Mouse (Mus musculus) midbrain, embryonic 10.5 days (tissue): ENCODE data around the gene Acoxl. TPM values are rescaled to one million over a fixed set of nuclear protein-coding genes. Genes with fewer than 3 reads are reported as not detected.

ENCODE experiments used
- DNase-seq: peaks from one replicate; pipeline ENCODE4 v3.0.0-alpha.2; 2017; ENCODE audit warnings: low spot score
- H3K27ac ChIP-seq: fragments of 300-500 bp; sonication (generic); replicated peaks from 2 replicates; pipeline ENCODE4 v1.5.1; 2016; ENCODE audit warnings: mild to moderate bottlenecking
- H3K27me3 ChIP-seq: fragments of 300-500 bp; sonication (generic); 2 replicates; pipeline ENCODE4 v1.6.1; 2016; ENCODE audit warnings: low read depth, mild to moderate bottlenecking; ENCODE audit not compliant: poor library complexity, severe bottlenecking
- H3K36me3 ChIP-seq: fragments of 300-500 bp; sonication (generic); 2 replicates; pipeline ENCODE4 v1.6.1; 2016; ENCODE audit warnings: mild to moderate bottlenecking, moderate library complexity
- H3K4me1 ChIP-seq: fragments of 300-500 bp; sonication (generic); 2 replicates; pipeline ENCODE4 v1.6.1; 2016
- H3K4me3 ChIP-seq: fragments of 300-500 bp; sonication (generic); 2 replicates; pipeline ENCODE4 v1.5.1; 2016; ENCODE audit warnings: mild to moderate bottlenecking, moderate library complexity
- H3K9me3 ChIP-seq: fragments of 300-500 bp; sonication (generic); replicated peaks from 2 replicates; pipeline ENCODE4 v1.6.1; 2016; ENCODE audit warnings: mild to moderate bottlenecking
- WGBS: fragments of 180-500 bp; shearing (Covaris S2); methylation state at CpG from one replicate; pipeline ENCODE4 v1.1.7; 2016; 5-methylcytosine and 5-hydroxymethylcytosine counted together
- polyA plus RNA-seq: library from polyadenylated mRNA; unstranded; fragments of >200 nt; fragmentation: Nextera tagmentation; extraction: Ambion mirVana; gene quantifications from 2 replicates; pipeline ENCODE4 v1.2.1, GENCODE M21; 2016

The Acoxl gene
- polyA plus RNA-seq, 1 experiment from 2014 or later: 0.05 TPM

DNA sequence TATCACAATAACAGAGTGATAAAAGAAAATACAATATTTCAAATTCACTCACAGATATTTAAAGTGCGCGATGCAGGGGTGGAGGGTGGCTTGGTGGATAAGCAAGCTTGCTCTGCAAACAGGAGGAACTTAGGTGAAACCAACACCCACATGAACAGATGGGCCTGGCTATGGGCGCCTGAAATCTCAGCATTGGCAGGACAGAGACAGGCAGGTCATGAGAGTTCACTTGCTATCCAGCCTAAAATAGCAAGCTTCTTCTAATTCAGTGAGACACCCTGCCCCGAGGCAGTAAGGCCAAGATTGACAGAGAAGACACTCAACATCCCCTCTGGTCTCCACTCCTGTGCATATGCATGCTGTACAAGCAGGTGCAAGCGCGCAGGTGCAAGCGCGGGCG, 263.4 kb downstream of the Acoxl start:
- H3K27ac ChIP-seq: no peak overlapping the region
- no peaks in the 10 kb centered on the region for H3K9me3 ChIP-seq
- peaks cover 10% of the 10 kb centered on the region for H3K4me1 ChIP-seq
- no peak for DNase-seq
- H3K27me3 ChIP-seq: no peaks in the 10 kb centered on the region
- WGBS: 91% methylated on average over 9 of the region's 9 CpGs
- H3K4me3 ChIP-seq: no peak overlapping the region
- H3K36me3 ChIP-seq: no peaks in the 10 kb centered on the region

DNA sequence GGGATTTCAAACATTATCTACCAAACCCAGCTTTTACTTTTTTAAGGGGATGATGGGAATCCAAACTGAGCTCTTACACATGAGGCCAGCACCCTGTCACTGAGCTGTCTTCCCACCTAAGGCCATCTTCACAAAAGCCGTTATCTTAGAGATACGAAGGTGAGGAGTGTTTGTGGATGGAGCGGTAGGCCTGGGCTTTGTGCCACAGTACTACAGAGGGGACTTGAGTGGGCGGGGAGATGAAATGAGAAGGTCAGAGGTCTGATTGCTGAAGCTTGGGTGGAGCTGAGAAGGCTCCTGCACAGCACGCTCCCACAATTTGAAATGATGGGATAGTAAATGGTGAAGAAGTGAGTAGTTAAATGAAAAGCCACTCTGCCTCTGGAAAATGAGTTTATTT, 266.1 kb downstream of the Acoxl start:
- 73% methylated on average over 5 of the region's 5 CpGs for WGBS
- Histone ChIP-seq H3K4me1 (peaks cover 10% of the 10 kb centered on the region), H3K27ac (no peak overlapping the region), H3K9me3 (no peaks in the 10 kb centered on the region), H3K36me3 (no peaks in the 10 kb centered on the region), H3K27me3 (no peaks in the 10 kb centered on the region), H3K4me3 (no peak overlapping the region)
- DNase-seq: no peak

DNA sequence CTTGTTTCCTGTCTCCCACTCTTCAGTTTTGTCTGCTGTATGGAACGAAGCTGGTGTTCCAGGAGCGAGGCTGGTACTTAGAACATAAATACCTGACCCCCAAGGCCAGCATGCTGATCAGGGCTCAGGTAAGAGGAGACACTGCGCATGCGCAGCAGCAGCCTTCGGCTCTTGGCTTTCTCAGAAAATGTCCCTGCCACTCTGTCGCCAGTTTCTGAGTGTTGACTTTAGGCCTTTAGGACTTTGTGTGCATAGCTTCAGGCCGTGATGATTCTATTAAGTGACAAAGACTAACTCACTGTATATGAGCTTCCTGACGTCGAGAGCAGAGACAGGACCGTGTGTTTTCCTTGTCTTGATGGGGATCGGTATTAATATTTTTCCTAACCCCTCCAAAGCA, 267.0 kb downstream of the Acoxl start:
- WGBS: 87% methylated on average over 11 of the region's 11 CpGs
- H3K4me3 ChIP-seq: no peak overlapping the region
- no peaks in the 10 kb centered on the region for H3K36me3 ChIP-seq
- H3K27me3 ChIP-seq: no peaks in the 10 kb centered on the region
- no peak for DNase-seq
- peaks cover 10% of the 10 kb centered on the region for H3K4me1 ChIP-seq
- no peak overlapping the region for H3K27ac ChIP-seq
- H3K9me3 ChIP-seq: no peaks in the 10 kb centered on the region

DNA sequence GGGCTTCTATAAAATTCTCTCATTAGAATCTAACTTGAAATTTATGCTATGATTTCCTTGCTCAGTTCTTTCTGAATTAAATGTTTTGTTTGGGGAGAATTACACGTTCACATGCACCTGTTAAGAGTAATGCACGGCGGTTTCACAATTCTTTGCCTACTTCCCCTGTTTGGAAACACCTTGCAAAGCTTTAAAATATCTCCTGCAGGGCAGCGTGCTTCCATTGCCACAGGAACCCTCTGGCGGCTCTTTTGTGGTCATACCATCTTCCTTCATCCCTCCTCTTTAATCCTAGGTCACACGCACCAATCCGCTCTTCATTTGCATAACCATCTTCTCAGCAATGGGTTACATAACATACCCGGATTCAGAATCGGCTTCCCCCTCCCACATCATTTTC, 272.9 kb downstream of the Acoxl start:
- H3K4me3 ChIP-seq: no peak overlapping the region
- no peaks in the 10 kb centered on the region for H3K27me3 ChIP-seq
- no peak overlapping the region for H3K27ac ChIP-seq
- no peaks in the 10 kb centered on the region for H3K9me3 ChIP-seq
- peaks cover 5% of the 10 kb centered on the region for H3K4me1 ChIP-seq
- H3K36me3 ChIP-seq: no peaks in the 10 kb centered on the region
- 77% methylated on average over 9 of the region's 9 CpGs for WGBS
- no peak for DNase-seq

DNA sequence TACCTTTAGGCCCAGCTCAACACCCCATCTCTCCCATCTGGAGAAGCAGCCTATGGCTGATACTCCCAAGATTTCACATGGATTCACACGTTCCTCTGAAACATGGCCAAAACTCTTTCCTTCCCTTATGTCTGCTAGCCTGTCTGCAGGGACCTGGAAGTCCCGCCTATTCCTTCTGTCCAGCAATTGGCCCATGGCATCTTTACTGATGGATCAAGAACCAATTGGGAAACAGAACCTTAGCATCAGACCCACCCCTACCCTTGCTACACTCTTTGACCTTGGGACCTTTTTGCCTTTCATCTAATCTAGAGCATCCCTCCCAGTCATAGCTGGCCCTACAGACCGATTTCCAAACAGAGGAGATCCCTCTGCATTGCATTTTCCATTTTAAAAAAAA, 275.9 kb downstream of the Acoxl start:
- Histone ChIP-seq H3K36me3 (no peaks in the 10 kb centered on the region), H3K4me1 (peaks cover 5% of the 10 kb centered on the region), H3K27me3 (no peaks in the 10 kb centered on the region), H3K4me3 (no peak overlapping the region), H3K9me3 (no peaks in the 10 kb centered on the region), H3K27ac (no peak overlapping the region)
- DNase-seq: no peak
- WGBS: 79% methylated on average over 3 of the region's 3 CpGs

DNA sequence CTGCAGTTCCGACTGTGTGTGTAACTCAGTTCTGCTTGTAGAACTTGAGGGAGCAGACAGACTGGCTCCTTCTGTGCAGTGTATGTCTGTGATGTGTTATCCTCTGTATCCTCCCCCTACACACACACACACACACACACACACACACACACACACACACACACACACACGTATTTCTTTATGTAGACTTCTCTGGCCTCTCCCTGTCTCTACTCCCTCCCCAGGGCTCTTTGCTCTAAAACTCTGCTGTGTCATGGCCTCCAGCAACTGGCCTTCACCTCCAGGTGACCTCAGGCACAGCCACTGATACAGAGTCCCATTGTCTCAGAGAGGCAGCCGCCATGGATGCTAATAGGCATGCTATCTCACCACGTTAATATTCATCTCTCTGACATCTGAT, 276.9 kb downstream of the Acoxl start:
- no peak overlapping the region for H3K4me3 ChIP-seq
- no peak overlapping the region for H3K27ac ChIP-seq
- peaks cover 6% of the 10 kb centered on the region; the same call in 1 of the 2 replicates for H3K27me3 ChIP-seq
- no peaks in the 10 kb centered on the region for H3K9me3 ChIP-seq
- no peaks in the 10 kb centered on the region for H3K36me3 ChIP-seq
- peaks cover 5% of the 10 kb centered on the region for H3K4me1 ChIP-seq
- no peak for DNase-seq
- WGBS: 53% methylated on average over 4 of the region's 4 CpGs

DNA sequence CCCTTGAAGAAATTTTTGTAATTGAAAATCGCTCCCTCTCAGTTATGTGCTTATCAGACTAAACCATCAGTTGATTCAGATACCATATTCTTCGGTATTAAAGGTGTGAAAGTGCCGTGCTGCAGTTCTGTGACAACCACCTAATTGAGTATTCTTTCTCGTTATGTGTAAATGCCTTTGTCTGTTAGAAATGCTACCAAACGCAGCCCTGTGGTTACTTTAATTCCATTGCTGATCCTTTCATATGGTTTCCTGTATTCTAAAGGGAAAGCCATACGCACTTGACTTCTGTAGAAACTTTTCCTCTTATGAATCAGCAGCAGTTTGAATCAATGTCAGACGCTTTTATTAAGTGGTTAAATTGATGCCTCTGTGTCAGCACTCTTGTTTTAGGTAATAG, 278.9 kb downstream of the Acoxl start:
- Histone ChIP-seq H3K9me3 (no peaks in the 10 kb centered on the region), H3K36me3 (no peaks in the 10 kb centered on the region), H3K4me3 (no peak overlapping the region), H3K4me1 (peaks cover 10% of the 10 kb centered on the region), H3K27me3 (peaks cover 26% of the 10 kb centered on the region), H3K27ac (no peak overlapping the region)
- whole genome bisulfite sequencing: 84% methylated on average over 7 of the region's 7 CpGs
- no peak for DNase-seq

DNA sequence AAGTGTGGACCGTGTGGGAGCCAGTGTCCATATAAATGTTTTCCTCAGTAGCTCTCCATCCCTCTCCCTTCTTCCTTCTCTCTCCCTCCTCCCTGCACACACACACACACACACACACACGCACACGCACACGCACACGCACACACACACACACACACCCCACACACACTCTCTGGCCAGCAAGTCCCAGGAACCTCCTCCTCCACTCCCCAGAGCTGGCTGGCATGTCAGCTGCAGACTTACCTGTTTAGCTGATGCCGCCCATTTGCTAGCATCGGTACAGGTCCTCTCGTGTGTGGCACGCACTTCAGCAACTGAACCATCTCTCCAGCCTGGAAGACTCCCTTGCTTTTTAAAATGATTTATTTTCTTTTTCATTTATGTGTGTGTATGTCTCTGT, 280.3 kb downstream of the Acoxl start:
- 89% methylated on average over 9 of the region's 9 CpGs for WGBS

DNA sequence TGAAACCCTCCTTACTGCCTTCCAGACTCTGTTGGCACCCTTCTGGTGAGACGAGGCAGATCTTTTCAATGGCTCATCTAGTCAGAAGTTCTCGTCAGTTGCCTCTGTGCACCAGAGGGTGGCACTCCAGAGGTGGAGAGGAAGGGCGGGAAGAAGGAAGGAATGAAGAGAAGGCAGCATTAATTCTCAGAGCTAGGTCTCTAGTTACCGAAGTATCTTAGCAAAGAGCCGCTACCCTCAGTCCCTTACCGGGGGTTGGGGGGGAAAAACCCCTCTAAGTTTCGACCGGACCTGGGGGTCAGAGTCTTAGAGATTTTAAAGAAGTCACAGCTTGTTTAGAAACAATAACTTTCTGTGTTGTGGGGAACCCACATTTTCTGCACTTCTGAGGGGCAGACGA, 283.8 kb downstream of the Acoxl start:
- 2% methylated on average over 9 of the region's 9 CpGs for WGBS
- Histone ChIP-seq H3K4me1 (peaks cover 47% of the 10 kb centered on the region), H3K4me3 (peak overlapping the region; percentile 67), H3K36me3 (no peaks in the 10 kb centered on the region), H3K9me3 (no peaks in the 10 kb centered on the region), H3K27ac (peak overlapping the region; percentile 25; the same call in 1 of the 2 replicates), H3K27me3 (peaks cover 52% of the 10 kb centered on the region)
- DNase-seq: peak; percentile 69

More for the DNA sequence above, 280.3 kb downstream of the Acoxl start:
- peaks cover 40% of the 10 kb centered on the region for H3K27me3 ChIP-seq
- H3K4me1 ChIP-seq: peaks cover 24% of the 10 kb centered on the region
- no peaks in the 10 kb centered on the region for H3K9me3 ChIP-seq
- no peak overlapping the region for H3K27ac ChIP-seq
- H3K36me3 ChIP-seq: no peaks in the 10 kb centered on the region
- DNase-seq: no peak
- H3K4me3 ChIP-seq: no peak overlapping the region

DNA sequence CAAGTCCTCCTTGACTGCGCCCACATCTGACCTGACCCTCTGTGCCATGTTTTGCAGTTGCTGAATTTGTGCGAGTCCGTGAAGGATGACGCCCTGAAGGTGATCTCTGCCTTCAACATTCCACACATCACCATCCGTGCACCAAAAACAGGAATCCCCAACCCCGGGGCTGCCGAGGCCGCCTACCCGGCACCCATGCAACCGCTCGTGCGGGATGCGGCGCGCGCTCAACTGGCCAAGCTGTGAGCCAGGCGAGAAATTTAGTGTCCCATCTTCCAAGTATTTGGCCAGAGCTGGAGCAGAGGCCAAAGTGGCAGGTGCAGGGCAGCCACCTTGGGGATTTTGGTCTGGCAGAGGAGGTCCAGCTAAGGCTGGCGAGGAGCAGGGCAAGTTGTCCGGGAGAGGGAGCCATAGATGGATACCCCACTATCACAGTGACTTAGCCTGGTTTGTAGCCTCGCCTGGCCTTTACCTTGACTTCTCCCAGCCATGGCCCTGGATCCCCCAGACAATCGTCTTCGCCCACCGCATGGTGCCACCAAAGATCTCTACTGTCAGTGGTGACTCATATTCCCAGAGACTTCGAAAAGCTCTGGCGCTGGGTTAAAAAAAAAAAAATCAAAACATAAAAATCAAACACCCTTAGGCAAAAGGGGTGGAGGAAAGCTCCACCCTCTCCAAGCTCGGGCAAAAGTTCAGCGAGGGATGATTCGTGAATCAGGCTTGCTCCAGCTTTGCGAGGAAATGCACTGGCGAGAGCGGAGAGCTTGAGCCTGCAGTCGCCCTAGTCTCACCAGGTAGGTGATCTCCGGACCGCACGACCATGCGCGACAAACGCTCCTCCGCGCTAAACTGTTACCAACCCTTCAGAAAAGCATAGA, 284.5 kb downstream of the Acoxl start:
- DNase-seq: peak; percentile 41
- 2% methylated on average over 40 of the region's 40 CpGs for whole genome bisulfite sequencing
- Histone ChIP-seq H3K9me3 (no peaks in the 10 kb centered on the region), H3K4me3 (peak overlapping the region; percentile 67), H3K27me3 (peaks cover 52% of the 10 kb centered on the region), H3K27ac (peak overlapping the region; percentile 25; the same call in 1 of the 2 replicates), H3K4me1 (peaks cover 49% of the 10 kb centered on the region), H3K36me3 (no peaks in the 10 kb centered on the region)

DNA sequence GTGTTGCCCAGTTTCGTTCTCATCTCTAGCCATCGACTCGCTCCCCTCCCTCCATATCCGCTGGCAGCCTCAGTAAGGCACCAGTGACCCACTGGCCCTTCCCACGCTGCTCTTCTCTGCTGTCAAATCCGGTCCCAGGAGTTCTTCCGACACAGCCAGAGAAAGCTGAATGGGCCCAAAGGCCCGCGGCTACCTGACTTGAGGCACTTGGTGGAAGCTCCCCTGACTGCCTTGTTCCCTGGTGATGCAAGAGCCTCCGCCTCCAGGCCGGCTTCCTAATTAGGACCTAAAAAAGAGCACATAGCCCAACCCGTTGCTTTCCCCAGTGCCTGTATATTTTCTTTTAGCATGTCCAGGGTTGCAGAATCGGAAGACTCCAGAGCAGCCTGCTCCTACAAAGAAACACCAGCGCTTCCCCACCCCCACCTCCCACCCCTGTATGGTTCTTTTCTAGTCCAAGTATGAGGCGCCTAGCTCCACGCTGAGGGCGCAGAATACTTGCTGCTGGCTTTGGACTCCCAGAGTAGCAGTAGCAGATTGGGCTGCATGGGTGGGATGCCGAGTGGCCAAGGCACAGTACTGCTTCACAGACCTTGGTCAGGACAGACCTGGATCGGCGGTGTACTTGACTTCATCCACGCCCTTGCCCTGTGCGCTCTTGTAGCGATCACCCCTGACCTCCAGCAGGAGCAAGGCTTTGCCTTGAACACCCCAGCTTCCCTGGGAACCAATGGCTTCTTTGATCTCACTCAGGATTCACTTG, 285.4 kb downstream of the Acoxl start:
- Histone ChIP-seq H3K27me3 (peaks cover 52% of the 10 kb centered on the region), H3K9me3 (no peaks in the 10 kb centered on the region), H3K4me3 (peak overlapping the region; percentile 67), H3K4me1 (peaks cover 59% of the 10 kb centered on the region), H3K36me3 (peaks cover 6% of the 10 kb centered on the region; the same call in 1 of the 2 replicates), H3K27ac (peak overlapping the region; percentile 94)
- WGBS: 2% methylated on average over 23 of the region's 23 CpGs
- peak; percentile 58 for DNase-seq

DNA sequence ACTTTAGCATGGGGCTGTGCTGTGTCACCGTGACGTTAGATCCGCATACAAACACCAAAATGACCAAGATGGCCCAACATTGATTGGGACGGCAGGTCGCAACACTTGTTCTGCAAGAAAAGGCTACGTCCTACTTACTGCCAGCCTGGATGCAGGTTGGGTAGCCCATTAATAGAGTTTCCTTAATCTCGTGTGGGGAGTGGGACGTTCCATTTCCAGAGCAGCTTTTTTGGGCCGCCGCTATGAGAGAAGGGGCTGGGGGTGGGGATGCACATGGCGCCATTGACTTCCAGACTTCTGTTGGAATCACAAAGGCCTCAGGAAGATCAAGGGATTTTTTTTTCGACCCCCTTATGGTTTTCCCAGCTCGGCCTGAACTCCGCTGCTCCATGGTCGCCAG, 286.0 kb downstream of the Acoxl start:
- Histone ChIP-seq H3K36me3 (peaks cover 12% of the 10 kb centered on the region), H3K4me3 (peak overlapping the region; percentile 67), H3K27me3 (peaks cover 52% of the 10 kb centered on the region), H3K27ac (peak overlapping the region; percentile 94), H3K4me1 (peaks cover 65% of the 10 kb centered on the region), H3K9me3 (no peaks in the 10 kb centered on the region)
- WGBS: 3% methylated on average over 15 of the region's 15 CpGs
- no peak for DNase-seq
